Mouse (Mus musculus) CH12.LX (cell line): ENCODE results near the gene Dennd6a. TPM values are rescaled to one million over a fixed set of nuclear protein-coding genes. Genes with fewer than 3 reads are reported as not detected.

Source experiments
- DNase-seq: peaks from one replicate; pipeline ENCODE4 v3.0.0-alpha.2; 2013; ENCODE audit errors: extremely low read depth
- H3K27ac ChIP-seq: 2 replicates; pipeline ENCODE4 v1.5.1; 2012; ENCODE audit warnings: low read depth, mild to moderate bottlenecking, control low read depth, moderate library complexity; ENCODE audit not compliant: insufficient read depth
- H3K27me3 ChIP-seq: replicated peaks from 2 replicates; pipeline ENCODE3; 2012; ENCODE audit warnings: inconsistent platforms
- H3K36me3 ChIP-seq, 2 experiments: replicated peaks in 1 of 2; 2 replicates each; pipeline versions ENCODE3 to v1.6.1; 2012; ENCODE audit warnings: inconsistent platforms in 1 of 2, low read length in 1 of 2, mild to moderate bottlenecking in 1 of 2, mixed read lengths in 1 of 2, moderate library complexity in 1 of 2; ENCODE audit not compliant: control insufficient read depth in 1 of 2, insufficient read depth in 1 of 2
- H3K4me1 ChIP-seq, 2 experiments: 2 replicates each; pipeline ENCODE4 v1.6.1; 2012; ENCODE audit warnings: inconsistent platforms in 1 of 2, moderate library complexity in 1 of 2; ENCODE audit not compliant: insufficient read depth in 2 of 2, control insufficient read depth in 1 of 2
- H3K4me2 ChIP-seq: 2 replicates; pipeline ENCODE4 v1.6.1; 2012; ENCODE audit warnings: low read depth, mild to moderate bottlenecking, control low read depth; ENCODE audit not compliant: poor library complexity, insufficient read depth, severe bottlenecking
- H3K4me3 ChIP-seq, 3 experiments: fragments of 150-350 bp in 1 of 3; sonication (generic) in 1 of 3; replicated peaks in 1 of 3; 2 replicates each; pipeline versions ENCODE3 to v1.5.1; 2011 to 2012; ENCODE audit warnings: low read depth in 2 of 3, low read length in 2 of 3, mild to moderate bottlenecking in 2 of 3, moderate library complexity in 2 of 3, control low read depth in 1 of 3, improper control_type of control experiment in 1 of 3, inconsistent platforms in 1 of 3, mixed read lengths in 1 of 3; ENCODE audit not compliant: poor library complexity in 1 of 3
- H3K79me2 ChIP-seq: replicated peaks from 2 replicates; pipeline ENCODE4 v1.6.1; 2012; ENCODE audit warnings: mild to moderate bottlenecking, moderate library complexity; ENCODE audit not compliant: control insufficient read depth, poor library complexity, insufficient read depth, severe bottlenecking; ENCODE audit errors: extremely low read depth
- H3K9ac ChIP-seq: 2 replicates; pipeline ENCODE4 v1.6.1; 2012; ENCODE audit warnings: low read depth, mild to moderate bottlenecking, control low read depth, moderate library complexity; ENCODE audit not compliant: insufficient read depth
- H3K9me3 ChIP-seq: replicated peaks from 2 replicates; pipeline ENCODE3; 2012; ENCODE audit warnings: low read length, inconsistent platforms, mixed read lengths
- BHLHE40 ChIP-seq: IDR thresholded peaks from 2 replicates; pipeline ENCODE4 v1.6.1; 2011; ENCODE audit warnings: mild to moderate bottlenecking, low read depth, low read length, improper control_type of control experiment
- CHD1 ChIP-seq: IDR thresholded peaks from 2 replicates; pipeline ENCODE4 v1.6.1; 2012; ENCODE audit warnings: low read depth, low read length, improper control_type of control experiment, inconsistent platforms
- E2F4 ChIP-seq: IDR thresholded peaks from 2 replicates; pipeline ENCODE4 v1.6.1; 2011; ENCODE audit warnings: low read depth, low read length, improper control_type of control experiment; ENCODE audit not compliant: insufficient replicate concordance
- EP300 ChIP-seq: IDR thresholded peaks from 2 replicates; pipeline ENCODE4 v1.6.1; 2011; ENCODE audit warnings: low read length, improper control_type of control experiment
- GABPA ChIP-seq: IDR thresholded peaks from 2 replicates; pipeline ENCODE4 v1.6.1; 2012; ENCODE audit warnings: low read depth, low read length, improper control_type of control experiment, inconsistent platforms; ENCODE audit not compliant: insufficient replicate concordance
- IRF4 ChIP-seq: IDR thresholded peaks from 2 replicates; pipeline ENCODE4 v1.6.1; 2014; ENCODE audit warnings: low read depth, mild to moderate bottlenecking, inconsistent platforms, low read length, improper control_type of control experiment
- JUN ChIP-seq: IDR thresholded peaks from 2 replicates; pipeline ENCODE4 v1.6.1; 2011; ENCODE audit warnings: low read depth, mild to moderate bottlenecking, low read length, improper control_type of control experiment, moderate library complexity; ENCODE audit not compliant: insufficient read depth
- KAT2A ChIP-seq: IDR thresholded peaks from 2 replicates; pipeline ENCODE4 v1.6.1; 2012; ENCODE audit warnings: low read length, improper control_type of control experiment, inconsistent platforms; ENCODE audit not compliant: insufficient replicate concordance
- MAFK ChIP-seq: IDR thresholded peaks from 2 replicates; pipeline ENCODE4 v1.6.1; 2011; ENCODE audit warnings: low read length, improper control_type of control experiment; ENCODE audit not compliant: insufficient replicate concordance
- MAX ChIP-seq: IDR thresholded peaks from 2 replicates; pipeline ENCODE4 v1.6.1; 2011; ENCODE audit warnings: low read length, improper control_type of control experiment
- MYC ChIP-seq: IDR thresholded peaks from 2 replicates; pipeline ENCODE4 v1.6.1; 2011; ENCODE audit warnings: low read depth, mild to moderate bottlenecking, improper control_type of control experiment, low read length
- NELFE ChIP-seq: IDR thresholded peaks from 2 replicates; pipeline ENCODE4 v1.6.1; 2011; ENCODE audit warnings: low read depth, low read length, improper control_type of control experiment
- NRF1 ChIP-seq: IDR thresholded peaks from 2 replicates; pipeline ENCODE4 v1.6.1; 2014; ENCODE audit warnings: low read depth, mild to moderate bottlenecking, inconsistent platforms, low read length, improper control_type of control experiment, moderate library complexity
- PAX5 ChIP-seq: IDR thresholded peaks from 2 replicates; pipeline ENCODE4 v1.6.1; 2012; ENCODE audit warnings: low read length, inconsistent platforms, mixed read lengths
- POLR2A ChIP-seq: IDR thresholded peaks from 2 replicates; pipeline ENCODE4 v1.6.1; 2011; ENCODE audit warnings: low read depth, mild to moderate bottlenecking, improper control_type of control experiment, low read length
- POLR2AphosphoS2 ChIP-seq: IDR thresholded peaks from 2 replicates; pipeline ENCODE4 v1.6.1; 2011; ENCODE audit warnings: low read depth, low read length, improper control_type of control experiment
- RAD21 ChIP-seq: IDR thresholded peaks from 2 replicates; pipeline ENCODE4 v1.6.1; 2011; ENCODE audit warnings: low read depth, mild to moderate bottlenecking, low read length, improper control_type of control experiment, moderate library complexity
- SIN3A ChIP-seq: IDR thresholded peaks from 2 replicates; pipeline ENCODE4 v1.6.1; 2012; ENCODE audit warnings: low read length, improper control_type of control experiment, inconsistent platforms
- UBTF ChIP-seq: IDR thresholded peaks from 2 replicates; pipeline ENCODE4 v1.6.1; 2012; ENCODE audit warnings: low read depth, mild to moderate bottlenecking, inconsistent platforms, low read length, improper control_type of control experiment, moderate library complexity
- USF2 ChIP-seq: conservative IDR thresholded peaks from 2 replicates; pipeline ENCODE4 v1.6.1; 2011; ENCODE audit warnings: low read depth, low read length, improper control_type of control experiment
- ZC3H11A ChIP-seq: IDR thresholded peaks from 2 replicates; pipeline ENCODE4 v1.6.1; 2012; ENCODE audit warnings: low read depth, mild to moderate bottlenecking, inconsistent platforms, low read length, improper control_type of control experiment
- ZNF384 ChIP-seq: IDR thresholded peaks from 2 replicates; pipeline ENCODE4 v1.6.1; 2012; ENCODE audit warnings: low read depth, low read length, improper control_type of control experiment, inconsistent platforms
- dilution Hi-C: fragments of 300-500 bp; cut with MboI; formaldehyde crosslinking; loops from 2 replicates; pipeline ENCODE4 v1.14.3; 2020; ENCODE audit warnings: low sequenced_read_pairs; ENCODE audit not compliant: extremely low pct_unique_long_range_greater_than_20kb, extremely low pct_ligation_motif_present
- in situ Hi-C: fragments of 300-500 bp; cut with MboI; formaldehyde crosslinking; loops from 3 replicates; pipeline ENCODE4 v1.14.3; 2019; ENCODE audit warnings: low sequenced_read_pairs, low pct_ligation_motif_present, low pct_unique_long_range_greater_than_20kb, mixed read lengths
- polyA plus RNA-seq: library from polyadenylated mRNA; unstranded; fragments of >175 nt; gene quantifications from 2 replicates; pipeline ENCODE4 v1.2.1, GENCODE M21; 2012; ENCODE audit warnings: low read depth; ENCODE audit not compliant: insufficient read length
- total RNA-seq, 2 experiments: library from RNA; depleted of rRNA; stranded (reverse); fragments of 300-350 nt in 1 of 2; fragments of >200 nt in 1 of 2; gene quantifications; 2 replicates each; pipeline ENCODE4 v1.2.3; 2012 to 2014

Dennd6a gene
- total and polyA plus RNA-seq, 3 experiments = 6.5 to 22.9 (median 13.0) TPM

DNA sequence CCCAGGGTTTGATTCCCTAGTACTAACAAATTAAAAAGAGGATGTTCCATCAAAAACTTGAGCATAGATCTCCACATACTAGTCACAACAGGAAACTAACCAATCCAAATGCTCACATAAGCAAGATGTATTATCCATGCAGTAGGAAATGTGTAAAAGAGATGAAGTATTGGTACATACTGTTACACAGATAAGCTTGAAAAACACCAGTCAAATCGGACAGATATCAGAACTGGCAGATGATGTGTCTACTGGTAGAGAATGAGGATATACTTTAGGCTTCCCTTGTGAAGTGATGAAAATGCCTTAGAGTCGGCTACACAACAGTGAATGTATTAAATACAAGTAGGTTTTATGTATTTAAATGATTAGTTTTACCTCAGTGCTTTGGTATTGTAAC lies 88.8 kb downstream of the Dennd6a start:
- Histone ChIP-seq H3K79me2 (peaks cover 26% of the 10 kb centered on the region), H3K27ac (no peak overlapping the region), H3K4me2 (no peak overlapping the region)
- DNase-seq = no peak
- in situ Hi-C loops = no loop called here
- TF ChIP-seq KAT2A (no peak), CHD1 (no peak), JUN (no peak), ZC3H11A (no peak), SIN3A (no peak), MYC (no peak), EP300 (no peak), GABPA (no peak), NELFE (no peak), E2F4 (no peak), POLR2AphosphoS2 (no peak), MAX (no peak), UBTF (no peak)
- TF ChIP-seq, all 38 proteins: peak for 0
- Histone ChIP-seq H3K27me3 (no peaks in the 10 kb centered on the region), H3K9ac (no peak overlapping the region), H3K4me3 (no peak overlapping the region), H3K36me3 (peaks cover 18 to 71% of the 10 kb centered on the region in 2 experiments), H3K4me1 (peaks cover 2 to 10% of the 10 kb centered on the region in 2 experiments; a peak in 2 of 4 replicates), H3K9me3 (no peaks in the 10 kb centered on the region)
- dilution Hi-C loops = no loop called here

- TF ChIP-seq MAFK (no peak), POLR2A (no peak), IRF4 (no peak), PAX5 (no peak), MAX (no peak), BHLHE40 (no peak), USF2 (no peak), ZNF384 (no peak), NRF1 (no peak), KAT2A (no peak), RAD21 (no peak)
- DNase-seq = no peak
- Histone ChIP-seq H3K9ac (no peak overlapping the region), H3K27ac (no peak overlapping the region), H3K36me3 (peaks cover 13 to 59% of the 10 kb centered on the region in 2 experiments), H3K27me3 (no peaks in the 10 kb centered on the region), H3K4me2 (no peak overlapping the region), H3K9me3 (no peaks in the 10 kb centered on the region), H3K4me1 (peaks cover 2 to 10% of the 10 kb centered on the region in 2 experiments; a peak in 2 of 4 replicates), H3K4me3 (no peak overlapping the region), H3K79me2 (peaks cover 40% of the 10 kb centered on the region)
- in situ Hi-C loops = no loop called here
- dilution Hi-C loops = no loop called here
These were observed 90.2 kb downstream of the Dennd6a start for GRCm38 (mm10) chr14:26663851-26664250.
